Mouse (Mus musculus): ENCODE results near the gene Paqr9.

Gene Paqr9

GRCm38 (mm10) chr9:95559059-95559935 lies at the start of gene Paqr9:
Gene Paqr9, plus strand, starts transcription at chr9:95559657.
- DNase-seq (ENCODE audit: low read depth), result no peak

GRCm38 (mm10) chr9:95510693-95511404 lies 48.6 kb upstream of the Paqr9 start:
- peak; percentile 29 for DNase-seq (ENCODE audit: low read depth)

DNA sequence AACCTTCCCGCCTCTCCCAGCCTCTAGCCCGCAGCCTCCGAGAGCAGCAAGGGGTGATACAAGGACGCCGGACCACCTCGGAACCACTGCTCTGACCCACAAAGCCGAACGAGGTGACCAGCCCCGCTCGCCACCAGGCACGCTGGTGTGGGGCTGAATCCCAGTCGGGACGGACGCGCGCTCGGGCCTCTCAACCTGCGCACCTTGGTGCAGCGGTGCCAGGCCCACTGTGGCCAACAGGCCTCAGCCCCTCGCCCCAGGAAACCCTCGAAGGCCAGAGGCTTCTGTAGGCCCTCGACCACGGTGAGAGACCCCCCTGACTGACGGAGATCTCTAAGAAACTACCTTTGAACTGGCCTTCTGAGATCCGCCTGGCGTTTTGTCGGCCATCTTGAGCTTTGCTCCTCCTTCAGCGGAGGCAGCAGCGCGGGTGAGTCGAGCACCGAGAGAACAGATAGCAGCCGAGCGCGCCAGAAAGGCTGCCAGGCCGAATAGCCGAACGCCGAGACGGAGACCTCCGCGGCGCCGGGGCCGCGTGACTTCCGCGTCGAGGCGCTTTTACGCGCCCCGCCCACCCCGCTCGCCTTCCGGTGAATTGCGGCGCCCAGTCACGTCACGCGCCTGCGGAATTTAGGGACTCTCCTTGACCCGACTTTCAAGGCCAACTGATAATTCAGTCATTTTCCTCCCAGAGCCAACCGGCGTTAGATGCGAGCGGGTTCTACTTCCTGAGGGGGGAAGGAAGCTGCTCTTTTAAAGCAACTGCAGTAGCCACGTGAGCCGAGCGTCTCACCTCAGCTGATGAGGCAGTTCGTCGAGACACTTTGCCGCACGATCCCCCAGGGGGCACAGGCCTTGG lies 47.8 kb upstream of the Paqr9 start, which contains the start of gene U2surp:
TSS of gene U2surp (minus strand) at position 525 of the 859 bp plus-strand sequence.
- DNase-seq (ENCODE audit: low read depth), result peak; percentile 97

DNA sequence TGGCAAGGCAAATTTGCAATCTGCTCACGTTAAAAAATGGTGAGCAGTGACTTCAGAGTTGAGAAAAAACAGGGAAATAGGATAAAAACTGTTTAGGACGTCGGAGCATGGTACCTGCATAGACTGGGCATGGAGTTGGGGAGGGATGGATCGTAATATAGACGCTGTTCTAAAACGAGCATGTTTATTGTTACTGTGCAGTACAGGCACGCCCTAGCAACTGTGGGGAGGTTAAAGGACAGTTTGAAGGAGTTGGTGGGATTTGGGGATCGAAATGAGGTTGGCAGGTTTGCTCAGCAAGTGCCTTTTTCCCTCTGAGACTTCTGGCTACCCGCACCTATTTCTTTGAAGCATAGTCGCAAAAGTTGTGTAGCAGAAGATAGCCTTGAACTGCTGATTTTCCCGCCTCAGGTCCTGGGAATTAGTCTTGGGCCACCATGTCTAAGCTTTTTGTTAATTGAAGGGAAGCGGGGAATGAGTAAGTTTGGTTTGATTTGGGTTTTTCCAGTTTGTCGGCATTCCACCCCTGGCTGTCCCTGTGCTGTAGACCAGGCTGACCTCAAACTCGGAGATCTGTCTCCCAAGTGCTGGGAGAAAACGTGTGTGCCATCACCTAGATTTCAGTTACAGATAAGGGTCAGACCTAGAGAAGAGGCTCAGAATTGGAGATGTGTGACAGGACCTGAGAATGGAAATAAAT lies 47.0 kb upstream of the Paqr9 start:
- no peak for DNase-seq (ENCODE audit: low read depth)

DNA sequence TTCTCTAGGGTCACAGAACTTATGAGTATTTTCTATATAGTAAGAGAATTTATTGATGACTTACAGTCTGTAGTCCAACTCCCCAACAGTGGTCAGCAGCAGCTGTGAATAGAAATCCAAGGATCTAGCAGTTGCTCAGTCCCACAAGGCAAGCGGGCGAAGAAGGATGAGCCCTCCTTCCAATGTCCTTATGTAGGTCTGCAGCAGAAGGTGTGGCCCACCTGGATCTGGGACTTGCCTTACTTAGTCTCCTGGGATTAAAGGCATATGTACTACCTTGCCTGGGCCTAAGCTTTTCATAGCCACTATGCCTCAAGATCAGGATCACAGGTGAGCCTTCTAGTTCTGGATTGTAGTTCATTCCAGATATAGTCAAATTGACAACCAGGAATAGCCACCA lies 45.7 kb upstream of the Paqr9 start:
- DNase-seq (ENCODE audit: low read depth), result no peak

GRCm38 (mm10) chr9:95514361-95514760 lies 45.1 kb upstream of the Paqr9 start:
- DNase-seq (ENCODE audit: low read depth), result peak; percentile 46

DNA sequence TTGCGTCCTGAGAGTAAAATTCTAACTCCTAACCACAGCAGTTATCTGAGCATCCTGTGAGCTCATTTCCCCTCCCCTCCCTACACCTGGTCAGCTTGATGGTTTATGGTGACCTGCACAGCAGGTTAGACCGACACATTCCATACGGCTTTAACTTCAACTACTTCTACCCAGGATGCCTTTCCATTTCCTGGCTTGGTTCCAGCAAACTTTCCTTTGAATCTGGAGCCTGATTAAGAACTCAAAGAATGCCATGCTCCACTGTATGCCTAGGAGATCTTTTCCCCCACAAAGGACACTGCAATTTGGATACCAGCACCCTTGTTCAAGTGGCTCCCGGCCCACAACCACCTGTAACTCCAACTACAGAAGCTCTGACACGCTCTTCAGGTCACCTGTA lies 38.9 kb upstream of the Paqr9 start:
- DNase-seq (ENCODE audit: low read depth), result no peak

DNA sequence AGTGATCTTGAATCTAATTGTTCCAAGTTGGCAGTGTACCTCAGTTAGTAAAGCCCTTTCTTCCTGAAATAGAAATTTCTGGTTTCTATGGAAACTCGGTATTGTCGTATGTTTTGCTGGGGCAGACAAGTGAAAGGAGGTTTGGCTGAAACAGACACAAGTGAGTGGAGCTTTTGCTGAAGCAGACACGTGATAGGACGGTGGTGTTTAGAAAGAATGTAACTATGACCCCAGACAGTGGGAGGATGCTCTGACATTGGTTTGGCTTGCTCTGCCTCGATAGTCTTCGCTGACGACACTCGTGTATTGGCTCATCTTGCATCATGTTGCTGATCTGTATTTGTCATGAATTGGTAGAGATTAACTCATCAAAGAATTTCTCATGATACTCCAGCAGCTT lies 38.4 kb upstream of the Paqr9 start:
- no peak for DNase-seq (ENCODE audit: low read depth)

DNA sequence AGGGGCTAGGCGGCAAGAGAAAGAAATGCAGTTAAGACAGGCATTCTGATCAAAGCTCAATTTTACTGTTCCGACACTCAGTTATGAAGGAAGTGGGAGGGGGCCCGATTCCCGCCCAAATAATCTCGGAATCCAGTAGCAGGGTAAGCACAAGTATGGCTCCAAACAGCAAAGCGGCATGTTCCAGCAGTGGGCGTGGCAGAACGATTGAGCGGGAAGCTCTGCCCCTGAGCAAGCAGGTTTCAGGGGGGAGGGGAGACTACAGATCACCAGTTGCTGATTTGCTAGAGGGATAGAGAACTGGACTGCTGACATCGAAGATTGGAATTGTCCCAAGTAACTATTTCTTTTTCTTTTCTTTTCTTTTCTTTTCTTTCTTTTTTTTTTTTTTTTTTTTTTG lies 37.9 kb upstream of the Paqr9 start:
- DNase-seq (ENCODE audit: low read depth), result no peak

DNA sequence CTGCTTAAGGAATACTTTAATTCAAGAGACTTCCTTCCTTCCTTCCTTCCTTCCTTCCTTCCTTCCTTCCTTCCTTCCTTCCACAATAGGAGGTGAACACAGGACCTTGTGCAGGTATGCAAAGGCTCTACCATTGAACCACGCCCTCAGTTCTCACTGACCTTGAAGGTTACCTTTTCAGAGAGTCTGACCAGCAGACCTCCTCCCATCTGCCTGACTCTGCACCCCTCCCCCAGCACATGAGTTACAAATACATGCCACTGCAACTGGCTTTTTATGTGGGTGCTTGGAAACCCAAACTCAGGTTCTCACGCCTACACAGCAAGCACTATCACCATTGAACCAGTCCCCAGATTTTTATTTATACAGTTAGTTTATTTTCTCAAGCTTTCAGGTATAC lies 36.9 kb upstream of the Paqr9 start:
- no peak for DNase-seq (ENCODE audit: low read depth)

- no peak for DNase-seq (ENCODE audit: low read depth)
These were observed 34.1 kb upstream of the Paqr9 start for GRCm38 (mm10) chr9:95525376-95525775.

DNA sequence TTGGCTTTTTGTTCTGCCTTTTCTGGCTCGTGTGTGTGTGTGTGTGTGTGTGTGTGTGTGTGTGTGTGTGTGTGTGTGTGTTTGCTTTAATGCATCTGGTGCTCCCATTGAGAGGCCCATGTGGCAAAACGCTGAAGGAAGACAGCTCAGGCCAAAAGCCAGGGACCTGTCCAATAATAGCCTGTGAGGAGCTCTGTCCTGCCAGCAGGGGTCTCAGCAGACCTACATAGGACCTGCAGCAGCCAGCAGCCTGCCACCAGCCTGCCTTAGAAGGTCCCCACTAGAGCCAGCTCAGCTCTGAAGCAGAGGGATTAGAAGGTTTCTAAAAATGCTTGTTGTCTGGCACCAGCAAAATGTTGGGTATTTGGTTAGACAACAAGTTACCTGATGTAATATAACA lies 33.5 kb upstream of the Paqr9 start:
- DNase-seq (ENCODE audit: low read depth), result peak; percentile 58

- DNase-seq (ENCODE audit: low read depth), result peak; percentile 21
These were observed 31.8 kb upstream of the Paqr9 start for GRCm38 (mm10) chr9:95527676-95528075.

- no peak for DNase-seq (ENCODE audit: low read depth)
These were observed 28.3 kb upstream of the Paqr9 start for GRCm38 (mm10) chr9:95531144-95531543.

DNA sequence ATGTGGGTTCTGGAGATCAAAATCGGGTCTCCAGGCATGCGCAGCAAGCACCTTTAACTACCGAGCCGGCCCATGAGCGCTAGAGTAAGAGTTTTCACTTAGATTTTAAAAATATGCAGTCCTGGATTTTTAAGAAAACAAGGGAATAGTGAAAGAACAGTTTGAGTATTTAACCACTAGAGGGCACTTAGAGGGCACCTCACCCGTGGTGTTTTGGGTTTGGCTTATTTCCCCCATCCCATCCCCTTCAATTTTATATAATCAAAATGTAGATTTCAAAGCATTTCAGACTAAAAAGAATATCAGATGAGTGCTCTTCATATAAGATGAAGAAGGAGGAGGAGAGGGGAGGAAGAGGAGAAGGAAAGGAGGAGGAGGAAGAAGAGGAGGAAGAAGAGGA lies 25.6 kb upstream of the Paqr9 start:
- peak; percentile 34 for DNase-seq (ENCODE audit: low read depth)

DNA sequence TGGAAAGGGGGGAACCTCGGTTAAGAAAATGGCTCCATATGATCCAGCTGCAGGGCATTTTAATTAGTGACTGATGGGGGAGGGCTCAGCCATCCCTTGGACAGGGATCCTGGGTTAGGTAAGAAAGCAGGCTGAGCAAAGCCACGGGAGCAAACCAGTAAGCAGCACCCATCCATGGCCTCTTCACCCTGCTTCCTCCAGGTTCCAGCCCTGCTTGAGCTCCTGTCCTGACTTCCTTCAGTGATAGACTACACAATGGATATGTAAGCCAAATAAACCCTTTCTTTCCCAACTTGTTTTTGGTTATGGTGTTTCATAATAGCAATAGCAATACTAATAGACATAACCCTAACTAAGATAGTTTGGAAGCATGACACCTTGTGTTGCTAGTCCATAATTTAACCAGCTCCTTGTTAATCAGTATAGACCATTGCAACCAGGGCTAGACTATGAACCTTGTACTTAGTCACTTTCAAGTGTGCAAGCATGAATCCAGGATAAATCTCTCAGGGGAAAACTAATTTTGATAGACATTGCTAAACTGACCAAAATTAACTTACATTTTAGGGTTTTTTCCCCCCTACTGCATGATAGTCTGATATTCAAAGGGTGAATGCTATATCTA lies 20.2 kb upstream of the Paqr9 start:
- no peak for DNase-seq (ENCODE audit: low read depth)

GRCm38 (mm10) chr9:95540487-95540886 lies 19.0 kb upstream of the Paqr9 start:
- peak; percentile 79 for DNase-seq (ENCODE audit: low read depth)

GRCm38 (mm10) chr9:95541208-95541607 lies 18.2 kb upstream of the Paqr9 start:
- no peak for DNase-seq (ENCODE audit: low read depth)

DNA sequence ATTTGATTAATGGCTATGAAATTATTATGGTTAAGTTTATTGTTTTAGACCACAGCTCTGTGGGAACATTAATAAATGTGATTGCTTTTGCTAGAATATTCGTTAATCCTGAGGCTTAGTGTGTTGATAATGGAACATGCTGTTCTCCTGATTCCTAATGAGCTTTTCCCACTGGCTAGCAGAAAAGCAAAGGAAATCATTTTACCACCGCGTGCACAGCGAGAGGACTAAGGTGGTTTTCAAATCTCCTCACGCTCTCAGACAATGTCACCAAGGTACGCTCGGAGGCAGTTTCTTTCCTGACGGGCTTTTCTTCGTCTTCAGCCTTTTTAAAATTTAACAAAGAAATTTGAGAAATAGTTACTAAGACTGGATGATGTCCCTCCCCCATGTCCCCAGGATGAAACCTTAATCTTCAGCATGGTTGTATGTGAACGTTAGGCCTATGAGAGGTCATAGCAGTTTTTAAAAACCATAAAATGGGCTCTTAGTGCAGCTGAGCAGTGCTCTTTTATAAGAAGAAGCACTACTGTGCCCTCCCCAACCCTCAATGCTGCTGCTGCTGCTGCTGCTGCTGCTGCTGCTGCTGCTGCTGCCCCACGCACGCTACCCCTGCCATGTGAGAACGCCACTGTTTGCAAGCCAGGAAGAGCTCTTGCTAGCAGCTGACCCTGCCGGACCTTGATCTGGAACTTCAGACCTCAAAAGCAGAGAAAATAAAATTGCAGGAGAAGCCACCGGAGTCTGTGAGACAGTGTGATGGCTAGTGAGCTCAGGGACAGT lies 17.6 kb upstream of the Paqr9 start:
- DNase-seq (ENCODE audit: low read depth), result no peak

DNA sequence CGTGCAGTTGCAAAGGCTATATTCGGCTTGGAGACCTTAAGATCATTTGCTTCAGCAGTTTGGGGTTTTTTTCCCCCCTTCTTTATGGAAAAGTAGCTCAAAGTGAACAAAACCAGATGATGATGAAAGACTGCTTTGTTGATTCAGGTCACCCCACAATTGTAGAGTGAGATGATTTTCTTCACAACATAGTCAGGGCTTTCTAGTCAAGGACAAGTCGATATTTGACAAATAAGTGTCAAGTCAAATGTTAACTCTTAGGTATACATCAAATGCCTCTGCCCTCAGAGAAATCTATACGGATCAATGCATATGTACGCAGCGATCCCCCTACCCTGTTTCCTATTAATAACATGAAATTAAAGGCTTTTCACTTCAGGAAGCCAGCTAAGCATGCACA lies 17.0 kb upstream of the Paqr9 start:
- no peak for DNase-seq (ENCODE audit: low read depth)
